Mouse (Mus musculus) granulocyte monocyte progenitor cell, adult 5-6 weeks (primary cell): ENCODE results near the gene Apba2. TPM values are rescaled to one million over a fixed set of nuclear protein-coding genes. Genes with fewer than 3 reads are reported as not detected.

ENCODE experiments used
- ATAC-seq: replicated peaks from 2 replicates; pipeline ENCODE4 v1.8.0; 2016; ENCODE audit warnings: mild to moderate bottlenecking, moderate TSS enrichment, inconsistent platforms; ENCODE audit not compliant: poor library complexity, severe bottlenecking
- total RNA-seq, 2 experiments: library from RNA; stranded (forward) in 1 of 2; stranded (reverse) in 1 of 2; fragments of 200-712, 200-1000 nt in 1 of 2; fragments of >200 nt in 1 of 2; fragmentation: Nextera tagmentation in 1 of 2; gene quantifications; 2 replicates each; pipeline ENCODE4 v1.2.3; 2014 to 2017

Gene Apba2
- total RNA-seq, 2 experiments from 2014 or later = not detected

DNA sequence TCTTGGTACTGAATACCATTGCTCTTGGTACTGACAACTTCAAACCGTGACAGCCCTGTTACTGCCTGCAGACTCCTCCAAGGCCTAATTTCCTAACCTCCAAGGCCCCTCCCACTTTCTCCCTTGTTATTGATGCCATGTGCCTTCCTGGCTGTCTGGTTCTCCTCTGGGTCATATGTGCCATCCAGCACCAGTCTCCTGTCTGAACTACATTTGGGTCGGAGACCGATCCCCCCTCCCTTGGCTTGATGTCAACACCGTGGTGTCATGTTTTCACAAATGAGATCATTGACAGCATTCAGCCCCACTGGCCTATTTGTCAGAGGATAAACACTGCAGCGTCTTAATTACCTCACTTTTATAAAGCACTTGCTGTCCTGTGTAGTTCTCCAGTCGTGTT lies 144.5 kb downstream of the Apba2 start:
- no peak for ATAC-seq

DNA sequence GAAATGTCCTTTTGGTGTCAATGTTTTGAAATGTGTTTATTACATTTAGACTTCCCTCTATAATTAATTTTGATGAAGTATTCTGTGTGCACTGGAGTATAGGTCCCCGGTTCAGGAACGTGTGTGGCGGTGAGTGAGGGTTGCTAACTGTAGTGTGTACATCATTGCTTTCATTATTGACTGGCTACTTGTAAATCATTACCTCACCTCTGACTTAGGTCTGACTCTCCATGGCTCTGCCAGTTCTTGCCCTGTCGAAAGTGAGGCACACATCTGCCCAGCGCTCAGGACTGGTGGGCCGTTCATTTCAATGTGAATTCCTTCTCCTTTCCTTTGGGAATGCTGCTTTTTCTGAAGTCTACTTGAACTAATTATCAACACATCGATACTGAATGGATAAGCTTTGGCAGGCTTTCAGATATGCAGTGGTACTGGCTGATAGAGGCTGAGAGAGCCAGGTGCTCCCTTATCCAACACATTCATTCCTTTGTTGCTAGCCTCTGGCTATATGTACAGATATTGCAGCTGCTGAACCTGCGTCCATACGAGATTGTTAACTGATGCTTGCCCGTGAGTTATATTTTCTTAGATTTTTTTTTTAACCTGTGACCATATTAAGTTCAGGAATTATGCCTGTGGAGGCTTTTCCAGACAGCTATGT lies 147.6 kb downstream of the Apba2 start:
- no peak for ATAC-seq

DNA sequence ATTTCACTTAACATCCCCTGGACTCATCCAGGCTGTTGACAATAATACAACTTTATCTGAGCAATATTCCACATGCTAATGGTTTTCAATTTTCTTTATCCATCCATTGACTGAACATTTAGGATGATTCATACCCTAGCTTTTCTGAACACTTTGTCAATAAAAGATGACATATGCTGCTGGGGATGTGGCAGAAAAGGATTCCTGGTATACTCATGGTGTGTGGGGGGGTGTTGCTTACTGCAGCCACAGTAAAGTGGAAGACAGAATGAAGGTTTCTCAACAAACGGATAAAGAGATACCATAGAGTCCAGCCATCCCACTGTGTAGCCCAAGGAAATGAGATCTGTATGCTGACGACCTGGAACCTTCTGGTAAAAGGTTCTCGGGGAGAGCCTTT lies 150.5 kb downstream of the Apba2 start:
- ATAC-seq = no peak

DNA sequence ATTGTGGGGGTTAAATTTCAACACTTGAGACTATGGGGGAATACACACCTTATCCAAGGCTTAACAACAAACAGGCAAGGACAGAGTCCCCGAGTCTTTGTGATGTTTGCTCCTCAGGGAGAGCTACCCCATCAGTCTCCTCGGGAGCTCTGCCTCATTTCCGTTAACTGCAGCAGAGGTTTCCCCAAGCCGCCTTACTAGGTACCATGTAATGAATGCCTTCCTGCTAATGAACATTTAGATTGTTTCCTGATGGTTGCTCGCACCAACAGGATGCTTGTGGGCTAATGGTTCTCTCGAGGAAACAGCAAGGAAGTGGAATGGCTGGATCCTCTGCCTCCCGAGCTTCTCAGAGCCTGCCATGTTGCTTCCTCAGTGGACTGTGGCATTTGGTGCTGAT lies 155.3 kb downstream of the Apba2 start:
- ATAC-seq = no peak

DNA sequence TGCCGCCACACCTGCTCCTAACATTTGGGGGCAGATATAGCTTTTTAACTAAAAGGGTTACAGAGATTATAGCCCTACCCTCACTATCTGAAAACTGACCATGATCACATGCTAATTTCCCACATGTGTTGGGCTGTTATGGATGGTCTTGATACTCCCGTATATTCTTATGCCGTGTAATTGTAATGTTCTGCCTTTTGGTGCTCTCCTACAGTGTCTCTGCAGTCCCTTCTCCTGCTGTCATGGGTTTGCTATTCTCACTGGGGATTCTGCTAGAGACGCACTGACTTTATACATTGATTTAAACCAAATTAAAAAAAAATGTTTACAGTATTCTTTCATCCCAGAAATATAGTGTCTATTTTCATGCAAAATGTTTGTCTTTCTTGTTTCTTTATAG lies 157.4 kb downstream of the Apba2 start:
- no peak for ATAC-seq

DNA sequence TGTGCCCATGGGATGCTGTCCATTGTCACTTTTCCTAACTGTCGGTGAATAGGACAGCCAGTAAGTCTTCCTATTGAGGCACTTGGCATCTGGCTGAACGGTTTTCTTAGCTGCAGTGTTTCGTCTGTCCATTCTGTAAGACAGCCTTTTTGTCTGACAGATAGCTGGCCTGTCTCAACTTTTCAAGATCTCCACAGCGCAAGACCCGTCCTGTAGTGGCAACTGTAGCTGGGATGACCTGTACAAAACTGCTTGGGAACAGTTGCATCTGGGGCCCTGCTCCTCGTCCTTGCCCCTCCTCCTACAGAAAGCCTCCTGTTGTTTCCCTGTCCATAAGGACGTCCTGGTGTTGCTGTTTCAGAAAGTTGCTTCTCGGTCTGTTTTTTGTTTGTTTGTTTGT lies 157.8 kb downstream of the Apba2 start:
- ATAC-seq = no peak

DNA sequence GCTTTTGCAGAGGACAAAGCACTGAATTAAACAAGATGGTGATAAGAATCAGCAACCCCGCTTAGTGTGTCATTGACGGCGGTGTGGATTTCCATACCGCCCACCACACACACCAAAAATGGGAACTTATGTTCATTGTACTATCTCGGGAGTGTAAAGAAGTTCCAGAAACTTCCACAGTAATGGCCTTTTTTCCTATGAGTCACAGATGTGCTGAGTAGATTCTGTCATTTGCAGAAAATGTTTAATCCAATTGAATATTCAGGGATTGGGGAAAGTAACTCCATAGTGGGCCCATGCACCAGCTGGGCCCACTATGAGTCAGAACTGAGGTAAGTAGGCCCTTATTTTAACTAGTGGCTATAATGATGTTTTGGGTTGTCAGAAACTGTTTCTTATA lies 161.0 kb downstream of the Apba2 start:
- ATAC-seq = no peak

DNA sequence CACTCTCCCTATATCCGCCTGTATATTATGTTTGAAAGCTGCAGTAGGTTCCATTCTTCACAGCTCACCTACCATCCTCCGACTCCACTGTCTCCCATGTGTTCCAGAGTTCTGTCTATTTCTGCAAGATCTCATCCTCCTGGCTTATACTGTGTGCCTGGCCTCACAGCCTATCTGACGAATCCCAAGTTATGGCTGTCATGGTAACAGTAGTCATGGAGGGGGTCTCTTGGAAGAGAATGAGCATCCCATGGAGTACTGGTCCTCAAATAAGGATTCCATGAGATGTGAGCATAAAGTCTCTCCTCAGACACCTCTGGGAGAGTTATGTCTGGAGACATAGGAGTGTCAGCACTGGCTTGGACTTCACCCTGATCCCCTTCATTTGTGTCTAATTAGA lies 162.1 kb downstream of the Apba2 start:
- ATAC-seq = no peak

DNA sequence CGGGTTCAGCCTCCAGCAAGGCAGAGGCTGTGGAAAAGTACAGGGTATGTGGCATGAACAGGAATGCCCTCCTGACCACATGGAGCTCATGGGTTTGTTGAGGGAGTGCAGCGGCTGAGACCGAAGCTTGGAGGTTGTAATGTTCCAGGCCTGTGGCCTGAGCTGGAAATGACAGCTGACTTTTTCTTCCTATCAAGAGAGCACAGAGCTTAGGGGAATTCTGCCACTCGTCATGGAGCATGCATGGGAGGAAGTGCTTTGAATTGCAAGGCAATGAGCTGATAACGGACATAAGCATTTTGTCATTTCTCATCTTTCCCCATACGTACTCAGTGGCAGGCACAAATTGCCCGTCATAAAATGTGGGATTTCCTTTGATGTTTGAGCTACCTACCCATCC lies 163.6 kb downstream of the Apba2 start:
- no peak for ATAC-seq

DNA sequence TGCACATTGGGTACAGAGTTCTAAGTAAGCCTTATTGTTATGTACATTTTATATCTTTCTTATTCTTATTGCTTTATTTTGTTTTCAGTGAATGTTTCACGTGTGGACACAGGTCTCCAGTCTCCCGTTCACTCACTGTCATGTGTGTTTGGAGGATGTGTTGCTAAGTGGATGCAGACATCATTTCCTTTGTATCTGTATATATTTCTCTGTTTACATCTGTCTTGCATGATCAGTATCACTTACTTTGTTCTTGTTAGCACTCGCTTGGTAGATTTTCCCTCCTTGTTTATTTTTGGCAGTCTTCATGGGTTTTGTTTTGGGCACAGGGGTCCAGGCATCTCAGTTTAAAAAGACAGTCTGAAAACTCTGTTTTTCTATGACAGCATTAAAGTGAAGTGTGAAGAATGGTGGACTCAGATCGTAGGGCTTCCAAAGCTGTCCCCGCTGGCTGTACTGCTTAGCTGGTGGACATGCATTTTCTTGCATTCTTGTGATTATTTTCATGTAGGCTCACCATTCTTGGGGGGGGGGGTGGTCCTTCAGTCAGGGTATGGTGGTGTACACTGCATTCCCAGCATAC lies 164.3 kb downstream of the Apba2 start:
- ATAC-seq = no peak

DNA sequence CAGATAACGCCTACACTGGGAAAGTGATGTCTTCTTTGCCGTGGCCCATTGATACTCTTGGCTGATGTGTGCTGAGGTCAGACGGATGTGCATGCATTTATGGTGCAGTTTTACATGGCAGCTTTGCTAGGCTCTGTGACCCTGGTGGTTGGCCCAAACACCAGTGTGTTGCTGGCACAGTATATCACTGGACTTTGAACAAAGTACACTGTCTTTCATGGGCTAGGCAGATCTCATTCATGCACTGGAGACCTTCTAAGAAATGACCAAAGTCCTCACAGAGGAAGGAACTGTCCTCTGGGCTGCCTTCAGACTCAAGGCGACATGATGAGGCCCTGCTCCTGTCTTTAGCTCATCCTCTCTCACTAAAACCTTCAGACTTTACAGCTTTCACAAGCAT lies 166.5 kb downstream of the Apba2 start:
- no peak for ATAC-seq

DNA sequence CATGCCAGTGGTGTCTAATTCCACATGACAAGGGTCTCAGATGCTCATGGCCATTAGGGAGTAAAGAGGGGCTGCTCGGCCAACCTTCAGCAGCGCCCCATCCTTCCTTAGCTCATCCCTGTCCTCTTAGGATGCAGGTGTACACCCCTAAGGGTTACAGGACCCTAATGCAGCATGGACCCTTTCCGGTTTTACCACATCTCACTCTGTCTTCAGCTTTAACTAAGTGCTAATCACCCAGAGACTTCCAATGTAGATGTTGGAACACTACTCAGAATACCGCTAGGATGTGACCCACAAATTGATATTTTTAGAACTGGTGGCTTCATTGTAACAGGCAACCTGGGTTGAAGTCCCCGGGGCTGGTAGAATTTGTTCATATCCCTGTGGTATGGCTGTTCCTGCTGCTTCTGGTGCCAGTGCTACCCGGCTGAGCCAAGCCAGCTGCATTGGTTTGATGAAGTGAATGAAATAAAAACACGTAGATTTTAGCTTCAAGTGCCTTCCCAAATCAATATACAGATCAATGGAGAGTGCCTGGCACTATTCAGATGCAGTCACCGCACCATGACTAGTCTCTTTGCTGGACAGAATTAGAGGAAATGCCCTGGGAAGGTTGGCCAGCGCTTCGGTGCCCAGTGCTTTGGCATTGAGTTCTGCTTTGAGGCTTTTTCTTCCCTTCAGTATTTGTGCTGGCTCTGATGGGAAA lies 178.4 kb downstream of the Apba2 start:
- ATAC-seq = no peak

DNA sequence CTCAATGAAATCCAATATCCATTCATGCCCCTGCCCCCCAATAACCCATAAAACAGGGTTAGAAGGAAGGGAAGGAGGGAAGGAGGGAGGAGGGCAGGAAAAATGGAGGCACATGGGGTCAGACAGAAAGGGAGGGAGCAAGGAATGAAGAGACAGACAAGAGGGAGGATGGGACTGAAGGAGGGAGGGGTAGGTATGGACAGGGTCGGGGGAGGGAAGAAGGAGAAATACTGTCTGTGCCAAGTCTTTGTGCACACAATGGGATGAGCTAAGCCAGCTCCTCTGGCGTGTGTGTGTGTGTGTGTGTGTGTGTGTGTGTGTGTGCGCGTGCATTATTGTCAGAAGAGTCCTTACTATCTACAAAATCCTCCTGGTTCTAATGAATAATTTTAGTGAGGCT lies 183.4 kb downstream of the Apba2 start:
- no peak for ATAC-seq

DNA sequence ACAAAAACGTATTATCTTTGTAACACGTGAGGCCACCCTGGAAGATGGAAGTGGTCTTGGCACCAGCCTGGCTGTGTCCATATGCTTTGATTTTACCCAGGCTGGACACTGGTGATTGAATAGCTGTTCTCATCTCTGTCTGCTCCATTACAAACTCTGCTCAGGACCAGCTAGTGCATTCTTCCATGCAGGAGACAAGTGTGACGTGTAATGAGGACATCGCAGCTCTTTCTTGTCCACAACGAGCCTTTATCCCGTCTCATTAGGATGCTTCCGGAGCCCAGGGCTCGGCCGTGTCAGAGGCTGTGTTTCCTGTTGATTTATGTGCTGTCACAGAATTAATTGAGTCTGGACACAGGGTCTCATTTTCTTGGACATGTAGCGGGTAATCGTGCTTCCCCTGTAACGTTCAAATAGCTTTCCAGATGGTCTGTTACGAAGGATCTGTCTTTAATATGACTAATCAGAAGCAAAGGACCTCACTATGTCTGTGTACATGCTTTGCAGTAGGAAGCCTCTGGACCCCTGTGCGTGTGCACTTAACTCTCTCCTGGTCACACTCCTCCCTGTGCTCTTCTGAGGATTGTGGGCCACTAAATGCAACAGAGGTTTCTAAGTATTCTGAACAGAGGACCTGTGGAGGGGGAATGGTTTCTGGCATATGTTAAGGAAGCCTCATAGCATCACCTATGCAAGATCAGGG lies 186.8 kb downstream of the Apba2 start:
- no peak for ATAC-seq

DNA sequence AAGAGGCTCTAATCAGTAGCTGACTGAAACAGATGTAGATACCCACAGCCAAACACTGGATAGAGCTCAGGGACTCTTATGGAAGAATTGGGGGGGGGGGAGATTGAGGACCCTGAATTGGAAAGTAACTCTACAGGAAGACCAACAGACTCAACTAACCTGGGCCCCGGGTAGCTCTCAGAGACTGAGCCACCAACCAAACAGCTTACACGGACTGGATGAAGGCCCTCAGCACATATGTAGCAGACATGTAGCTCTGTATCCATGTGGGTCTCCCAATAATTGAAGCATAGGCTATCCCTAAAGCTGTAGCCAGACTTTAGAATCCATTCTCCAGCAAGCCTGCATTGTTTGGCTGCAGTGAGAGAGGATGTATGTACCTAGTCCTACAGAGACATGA lies 190.3 kb downstream of the Apba2 start:
- ATAC-seq = no peak

DNA sequence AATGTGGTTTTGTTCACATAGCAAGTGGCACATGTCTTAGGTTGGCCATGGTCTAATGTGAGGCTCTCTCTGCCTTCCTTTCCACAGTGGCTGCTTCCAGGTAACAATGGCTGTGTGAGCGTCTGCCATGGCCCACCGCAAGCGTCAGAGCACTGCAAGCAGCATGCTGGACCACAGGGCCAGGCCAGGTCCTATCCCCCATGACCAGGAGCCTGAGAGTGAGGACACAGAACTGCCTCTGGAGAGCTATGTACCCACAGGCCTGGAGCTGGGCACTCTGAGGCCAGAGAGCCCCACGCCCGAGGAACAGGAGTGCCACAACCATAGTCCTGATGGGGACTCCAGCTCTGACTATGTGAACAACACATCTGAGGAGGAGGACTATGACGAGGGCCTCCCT lies 193.4 kb downstream of the Apba2 start:
- ATAC-seq = no peak

DNA sequence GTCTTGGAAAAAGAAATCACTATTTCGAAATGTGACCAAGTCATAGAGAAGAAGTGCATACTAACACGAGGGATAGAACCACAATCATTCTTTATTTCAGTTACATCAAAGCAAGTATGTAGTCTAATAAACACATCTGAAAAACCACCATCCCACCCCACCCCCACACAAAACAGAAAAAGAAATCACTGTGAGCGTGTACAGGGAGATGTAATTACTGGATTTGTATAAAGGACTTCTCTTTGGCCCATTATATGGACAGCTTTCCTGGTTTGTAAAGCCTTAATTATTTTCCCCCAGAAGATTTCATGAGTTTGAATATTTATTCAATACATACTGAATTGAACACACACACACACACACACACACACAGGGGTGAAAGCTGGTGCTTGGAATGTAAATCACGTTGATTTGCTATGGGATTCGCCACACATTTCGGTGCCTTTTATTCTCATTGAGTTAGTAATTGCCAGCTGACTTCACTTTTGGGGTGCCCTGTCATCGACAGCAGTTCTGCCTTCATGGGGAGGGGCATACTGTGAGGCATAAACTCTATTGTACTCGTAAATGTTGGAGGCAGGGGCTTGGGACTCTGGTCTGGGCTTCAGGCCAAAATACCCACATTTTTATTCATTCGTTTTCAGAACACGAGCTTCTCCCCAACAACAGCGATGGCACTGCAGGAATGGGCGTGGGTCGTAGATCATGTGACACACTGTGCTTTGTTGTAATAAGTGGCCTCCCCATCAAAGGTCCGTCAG lies 195.2 kb downstream of the Apba2 start:
- no peak for ATAC-seq

DNA sequence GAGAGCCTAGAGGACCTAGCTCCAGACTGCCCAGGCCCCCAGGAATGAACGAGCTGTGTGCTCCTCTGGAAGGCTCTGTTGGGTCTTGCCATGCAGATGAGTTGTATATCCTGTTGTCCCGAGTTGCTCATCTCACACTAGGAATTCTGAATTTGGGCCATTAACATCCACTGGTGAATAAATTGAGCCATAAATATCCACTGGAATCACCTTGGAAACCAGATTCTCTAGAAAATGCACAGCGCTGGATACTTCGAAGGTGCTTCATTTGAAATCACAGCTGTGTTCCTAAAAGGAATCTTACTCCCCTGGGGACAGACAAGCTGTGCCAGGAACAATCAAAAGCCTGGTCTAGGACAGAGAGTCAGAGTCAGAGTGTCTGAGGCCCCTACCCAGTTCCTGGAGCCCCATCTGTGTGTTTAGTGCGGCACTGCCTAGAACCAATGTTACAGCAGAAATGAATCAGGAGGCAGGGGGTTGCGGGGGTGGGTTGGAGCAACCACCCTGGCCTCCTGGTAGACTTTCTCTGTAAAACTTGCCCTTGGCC lies 196.4 kb downstream of the Apba2 start:
- no peak for ATAC-seq

DNA sequence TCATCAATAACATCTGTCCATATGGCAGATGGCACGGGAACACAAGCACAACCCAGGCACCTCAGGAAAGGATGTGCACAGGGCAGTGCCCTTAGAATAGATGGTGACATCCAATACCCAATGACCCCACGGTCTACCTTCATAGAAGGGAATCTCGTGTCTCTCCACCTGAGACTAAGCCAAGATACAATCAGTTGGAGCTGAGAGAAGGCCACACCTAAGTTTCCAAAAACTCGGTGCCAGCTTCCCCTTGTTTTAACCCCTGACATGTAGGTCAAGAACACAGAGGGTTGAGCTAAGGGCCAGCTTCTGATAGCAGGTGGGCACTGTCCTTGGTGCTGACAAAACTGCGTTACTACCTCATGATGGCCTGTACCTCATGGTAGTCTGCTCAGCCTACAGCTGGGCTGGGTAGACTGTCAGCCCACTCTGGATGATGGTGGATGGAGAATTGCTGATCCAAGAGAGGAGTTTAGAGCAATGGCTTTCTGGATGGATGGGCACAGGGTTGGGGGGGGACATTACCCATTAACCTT lies 202.6 kb downstream of the Apba2 start:
- ATAC-seq = no peak

DNA sequence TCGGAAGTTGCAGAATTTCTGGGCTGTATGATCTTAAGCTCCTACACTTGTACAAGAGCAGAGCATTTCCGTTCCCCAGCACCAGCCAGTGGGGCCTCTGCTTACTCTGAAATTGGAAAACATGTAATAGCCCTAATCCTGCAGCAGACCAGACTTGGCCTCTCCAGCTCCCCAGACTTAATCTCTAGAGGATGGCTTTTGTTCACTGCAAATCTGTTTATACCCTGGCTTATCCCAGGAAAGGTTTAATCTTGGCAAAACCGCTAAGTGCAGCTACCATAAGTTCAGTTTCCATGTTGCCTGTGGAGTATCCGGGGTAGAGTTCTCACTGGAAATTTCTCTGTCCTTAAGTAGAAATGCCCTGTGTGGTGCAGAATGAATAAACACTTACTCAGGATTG lies 206.7 kb downstream of the Apba2 start:
- no peak for ATAC-seq
